Mouse (Mus musculus) telencephalon, adult 2 months (tissue): ENCODE results near the gene Fam207a.

Source experiments
- DNase-seq: peaks from one replicate; pipeline ENCODE4 v3.0.0-alpha.2; 2011; ENCODE audit warnings: low read depth, low spot score

The Fam207a gene

DNA sequence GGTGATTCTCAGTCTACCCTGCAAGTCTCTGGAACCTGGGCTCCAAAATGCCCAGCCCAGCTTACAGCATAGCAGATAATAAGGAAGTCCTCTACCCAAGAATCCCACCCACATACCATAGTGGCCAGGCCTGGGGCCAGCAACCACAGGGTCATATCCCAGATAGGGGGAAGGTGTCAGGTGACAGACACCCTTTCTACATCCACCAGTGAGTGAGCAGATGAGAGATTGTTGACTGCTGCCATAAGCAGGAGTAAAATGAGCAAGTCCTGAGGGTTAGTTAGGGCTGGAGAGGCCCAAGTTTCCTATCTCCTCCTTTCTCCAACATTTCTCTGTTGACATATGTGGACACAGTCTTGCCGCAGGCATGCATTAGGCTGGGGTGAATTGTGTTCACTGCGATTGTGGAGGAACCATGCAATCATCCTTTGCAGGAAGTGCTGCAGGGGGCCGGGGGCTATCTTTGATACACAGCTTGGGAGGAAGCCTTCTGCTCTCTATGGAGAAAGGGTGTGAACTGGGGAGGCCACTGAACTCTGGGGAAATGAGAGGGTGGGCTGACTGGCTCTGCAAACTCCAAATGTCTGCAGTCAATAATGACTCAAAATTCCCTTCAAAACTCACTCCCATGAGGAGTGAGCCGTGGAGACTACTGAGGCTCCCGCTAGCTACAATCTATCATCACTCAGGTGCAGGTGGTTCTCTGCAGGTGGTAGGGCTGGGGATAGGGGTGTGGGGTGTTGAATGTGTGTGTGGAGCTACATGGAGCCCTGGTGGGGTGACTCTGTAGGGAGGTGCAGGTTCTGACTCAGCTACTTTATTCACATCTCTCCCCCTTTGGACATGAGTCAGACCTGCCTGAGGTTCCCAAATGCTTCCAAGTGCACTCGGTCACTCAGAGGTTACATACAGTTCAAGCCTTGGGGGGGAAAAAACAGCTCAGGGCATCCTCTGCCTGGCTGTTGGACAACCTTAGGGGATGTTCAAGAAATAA, 15.7 kb upstream of the Fam207a start:
- DNase-seq, result no peak

DNA sequence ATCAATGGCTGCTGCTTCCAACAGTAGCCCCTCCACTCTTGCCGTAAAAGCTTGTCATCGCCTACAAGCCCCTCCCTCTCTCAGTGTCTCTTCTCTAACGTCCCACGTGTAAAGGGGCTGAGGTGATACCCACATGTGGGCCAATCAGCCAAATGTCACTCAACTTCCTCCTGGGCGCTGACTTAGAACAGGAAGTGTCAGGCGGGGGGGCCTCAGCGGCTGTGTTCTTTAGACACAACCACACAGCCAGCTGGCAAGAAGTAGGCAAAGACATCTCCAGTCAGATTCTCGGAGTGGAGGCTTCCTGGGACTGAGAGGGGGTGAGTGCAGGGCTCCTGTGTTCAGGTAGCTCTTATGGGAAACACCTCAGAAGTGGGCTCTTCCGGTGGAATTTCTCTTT, 14.6 kb upstream of the Fam207a start, which contains the start of gene Itgb2:
TSS of gene Itgb2 (plus strand) at position 113 of the 400 bp plus-strand sequence.
- no peak for DNase-seq

DNA sequence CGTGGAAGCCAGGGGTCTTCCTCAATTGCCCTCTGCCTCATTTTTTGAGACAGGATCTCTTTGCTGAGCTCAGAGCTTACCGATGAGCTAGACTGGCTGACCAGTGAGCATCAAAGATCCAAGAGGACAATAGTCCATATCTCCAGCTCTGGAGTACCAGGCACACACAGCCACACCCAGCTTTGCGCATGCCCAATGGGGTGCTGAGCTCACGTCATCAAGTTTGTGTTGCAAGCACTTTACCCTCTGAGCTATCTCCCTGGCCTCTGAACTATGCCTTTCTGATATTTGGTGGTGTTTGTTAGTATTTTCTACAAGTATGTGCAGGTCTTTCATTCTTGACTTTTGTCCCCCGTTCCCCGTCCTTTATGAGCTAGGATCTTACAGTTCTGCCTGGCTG, 13.0 kb upstream of the Fam207a start:
- DNase-seq, result no peak

DNA sequence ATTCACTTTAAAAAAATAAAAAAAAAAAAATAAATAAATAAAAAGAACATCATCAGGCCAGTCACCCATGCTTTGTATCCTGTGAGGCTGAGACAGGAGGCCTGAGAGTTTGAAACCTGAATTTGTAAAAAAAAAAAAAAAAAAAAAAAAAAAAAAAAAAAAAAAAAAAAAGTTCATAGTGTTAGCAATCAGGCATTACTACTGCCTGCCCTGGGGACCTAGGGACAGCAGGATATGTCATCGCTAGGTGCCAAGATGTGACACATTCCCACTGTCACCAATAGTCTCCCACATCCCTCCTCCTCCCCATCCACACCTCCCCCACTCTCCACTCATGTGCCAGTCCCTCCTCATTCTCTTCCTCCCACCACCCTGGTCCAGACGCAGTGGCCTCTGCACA, 10.9 kb upstream of the Fam207a start:
- DNase-seq, result no peak

DNA sequence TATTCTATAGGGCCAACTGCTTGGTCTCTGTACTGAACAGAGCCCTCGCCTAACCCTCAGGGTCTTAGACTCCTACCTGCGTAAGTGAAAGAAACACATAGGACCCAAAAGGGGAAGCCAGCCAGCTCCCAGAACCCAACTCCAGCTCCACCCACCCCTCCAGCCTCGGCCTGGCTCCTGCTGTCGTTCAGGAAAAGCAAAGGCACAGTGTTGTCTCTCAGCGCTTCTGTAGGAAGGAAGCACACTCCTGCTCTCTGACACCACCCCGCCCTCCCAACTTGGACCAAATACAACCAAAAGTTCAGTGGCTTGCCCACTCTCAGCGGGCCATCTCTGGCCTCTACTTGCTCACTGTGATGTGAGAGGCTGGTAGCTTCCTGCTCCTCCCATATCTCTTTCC, 7.7 kb upstream of the Fam207a start:
- DNase-seq, result no peak

DNA sequence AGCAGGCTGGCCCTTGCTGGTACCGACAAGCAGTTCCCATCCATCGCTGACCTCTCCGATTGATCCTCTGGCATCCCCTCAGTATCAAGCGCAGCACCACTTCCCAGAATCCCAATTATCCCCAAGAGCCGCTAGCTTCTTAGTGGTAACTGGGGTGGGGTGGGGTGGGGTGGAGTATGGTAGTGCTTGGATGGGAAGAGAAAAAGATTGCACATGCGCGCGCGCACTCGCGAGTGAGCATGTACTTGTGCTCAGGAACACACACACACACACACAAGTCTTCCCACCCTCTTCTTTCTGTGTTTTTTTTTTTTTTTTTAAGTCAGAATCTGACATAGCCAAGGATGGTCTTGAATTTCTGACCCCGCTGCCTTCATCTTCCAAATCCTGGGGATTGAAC, 7.2 kb upstream of the Fam207a start:
- DNase-seq, result no peak

DNA sequence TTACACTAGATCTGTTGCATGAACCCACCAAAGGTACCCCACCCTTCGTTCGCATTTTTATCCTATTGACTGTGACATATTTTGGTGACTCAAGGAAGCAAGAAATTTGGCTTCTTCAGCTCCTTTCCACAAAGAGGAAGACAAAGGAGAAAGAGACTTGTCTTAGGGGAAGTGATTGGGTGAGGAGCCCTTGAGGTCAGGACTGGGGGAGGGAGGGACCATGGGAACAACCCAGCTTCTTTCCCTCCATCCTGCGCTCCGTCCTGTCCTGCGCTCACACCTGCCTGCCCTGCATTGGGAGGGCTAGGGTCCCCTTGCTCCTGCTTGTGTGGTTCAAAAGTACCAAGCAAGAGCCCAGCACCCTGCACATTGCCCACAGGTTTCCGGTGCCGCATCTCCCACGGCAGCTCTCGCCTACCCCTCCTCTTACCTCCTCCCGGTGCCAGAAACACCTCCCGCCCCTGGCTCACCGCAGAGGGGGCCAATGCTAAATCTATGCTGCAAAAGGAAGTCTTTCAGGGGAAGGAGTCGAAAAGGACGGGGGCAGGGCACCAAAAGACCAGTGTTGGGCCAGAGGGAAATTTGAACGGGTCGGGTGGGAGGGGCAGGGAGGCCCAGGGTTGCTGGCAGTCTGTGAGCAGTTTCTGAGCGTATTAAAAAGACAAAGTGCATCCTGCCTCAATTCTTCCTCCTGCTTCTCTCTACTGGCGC, 6.6 kb upstream of the Fam207a start:
- DNase-seq, result no peak

DNA sequence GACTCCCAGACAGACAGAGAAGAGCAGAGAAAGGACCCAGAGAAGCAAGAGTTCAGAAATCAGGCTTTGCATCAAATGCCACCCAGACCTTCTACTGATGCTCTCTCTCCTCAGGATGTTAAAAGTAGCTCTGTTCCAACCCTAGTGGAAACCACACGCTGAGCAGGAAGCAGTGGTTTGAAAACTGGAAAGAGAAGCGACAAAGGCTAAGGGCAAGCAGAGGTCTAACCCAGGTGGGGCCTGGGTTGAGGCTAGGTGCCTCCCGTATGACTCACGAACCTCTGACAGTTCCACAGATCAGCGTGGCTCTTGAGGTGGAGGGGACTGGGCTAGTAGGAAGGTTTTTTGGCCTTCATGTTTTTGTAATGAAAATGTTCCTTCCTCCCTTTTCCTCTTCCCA, 4.9 kb upstream of the Fam207a start:
- DNase-seq, result no peak

DNA sequence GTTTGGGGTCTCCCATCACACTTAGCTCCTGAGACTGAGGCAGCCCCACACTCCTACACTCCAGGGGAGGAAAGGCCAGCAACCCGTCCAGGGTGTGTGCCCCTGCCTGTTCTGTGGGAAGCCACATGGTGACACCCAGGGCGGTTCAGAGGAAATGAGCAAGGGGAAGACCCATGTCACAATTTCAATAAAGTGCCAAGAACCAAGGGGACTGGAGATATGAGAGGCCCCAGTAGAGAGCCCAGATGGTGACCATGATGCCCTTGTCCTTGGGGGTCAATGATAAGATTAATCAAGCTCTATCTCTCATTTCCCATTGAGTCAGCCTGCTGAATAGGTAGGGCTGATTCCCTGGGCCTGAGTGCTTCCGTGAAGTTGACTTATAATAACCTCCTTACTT, 3.6 kb upstream of the Fam207a start:
- no peak for DNase-seq

DNA sequence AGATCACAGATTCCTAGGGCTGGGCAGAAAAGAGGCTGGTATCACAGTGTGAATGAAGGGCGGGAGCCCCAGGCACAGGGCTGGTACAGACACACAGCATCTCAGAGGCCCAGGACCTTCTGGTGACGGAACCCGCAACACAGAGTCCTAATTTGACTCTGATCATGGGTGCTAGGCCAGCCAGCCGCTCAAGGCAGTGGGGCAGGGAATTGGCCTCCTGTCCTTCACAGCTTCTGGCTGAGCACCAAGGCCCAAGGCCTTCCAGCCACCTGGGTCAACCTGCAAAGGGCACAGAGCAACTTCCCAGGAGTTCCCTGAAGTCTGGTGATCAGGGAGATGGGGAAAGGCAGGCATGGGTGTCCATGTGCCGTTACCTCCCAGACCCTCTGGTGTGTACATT, 2.2 kb upstream of the Fam207a start:
- DNase-seq, result no peak

DNA sequence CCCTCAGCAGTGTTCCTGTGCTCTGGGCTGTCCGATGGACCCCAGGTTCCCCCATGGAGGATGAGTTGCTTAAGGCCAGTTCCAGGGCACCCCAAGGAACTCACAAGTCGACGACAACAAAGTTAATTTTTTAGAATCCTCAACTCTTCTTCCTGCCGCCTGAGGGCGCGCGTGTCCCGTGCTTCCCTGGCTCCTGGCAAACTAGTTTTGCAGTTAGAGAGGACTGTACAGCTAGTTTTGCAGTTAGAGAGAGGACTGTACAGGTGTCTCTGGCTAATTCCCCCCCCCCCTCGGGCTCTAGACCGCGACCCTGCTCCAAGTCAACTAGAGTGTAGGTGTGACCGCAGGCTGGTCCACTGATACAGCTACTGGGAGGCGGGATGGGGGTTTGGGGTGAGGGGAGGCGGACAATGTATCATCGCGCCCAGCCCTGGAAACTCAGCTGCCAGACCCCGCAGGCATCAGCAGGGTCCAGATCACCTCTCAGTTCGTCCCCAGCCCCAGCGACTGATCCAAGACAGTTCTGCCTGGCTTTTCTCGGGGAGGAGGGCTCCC, 1.6 kb upstream of the Fam207a start:
- DNase-seq, result no peak

DNA sequence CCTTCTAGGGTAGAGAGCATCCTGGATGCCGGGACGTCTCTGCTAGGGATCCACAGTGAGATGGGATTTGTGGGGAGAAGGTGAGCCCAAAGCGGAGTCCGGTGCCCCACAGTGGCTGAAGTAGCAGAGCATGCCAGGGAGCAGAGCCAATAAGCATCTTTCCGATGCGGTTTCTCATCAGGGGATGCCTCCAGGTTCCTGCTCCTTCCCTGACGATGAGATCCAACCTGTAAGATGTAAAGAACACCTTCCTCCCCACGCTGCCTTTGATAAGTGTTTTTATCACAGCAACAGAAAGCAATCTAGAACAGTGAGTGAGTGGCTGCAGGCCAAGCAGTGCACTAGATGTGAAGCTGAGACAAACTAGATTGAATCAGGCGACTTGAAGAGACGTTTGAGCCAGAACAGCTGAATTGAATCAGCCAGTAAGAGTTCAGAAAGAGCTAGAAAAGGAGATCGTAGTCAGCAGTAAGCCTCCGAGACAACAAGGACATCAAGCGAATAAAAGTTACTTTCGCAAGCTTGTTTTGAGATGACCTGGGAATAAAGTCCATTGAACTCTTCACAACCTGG, 880 bp upstream of the Fam207a start:
- DNase-seq, result no peak

DNA sequence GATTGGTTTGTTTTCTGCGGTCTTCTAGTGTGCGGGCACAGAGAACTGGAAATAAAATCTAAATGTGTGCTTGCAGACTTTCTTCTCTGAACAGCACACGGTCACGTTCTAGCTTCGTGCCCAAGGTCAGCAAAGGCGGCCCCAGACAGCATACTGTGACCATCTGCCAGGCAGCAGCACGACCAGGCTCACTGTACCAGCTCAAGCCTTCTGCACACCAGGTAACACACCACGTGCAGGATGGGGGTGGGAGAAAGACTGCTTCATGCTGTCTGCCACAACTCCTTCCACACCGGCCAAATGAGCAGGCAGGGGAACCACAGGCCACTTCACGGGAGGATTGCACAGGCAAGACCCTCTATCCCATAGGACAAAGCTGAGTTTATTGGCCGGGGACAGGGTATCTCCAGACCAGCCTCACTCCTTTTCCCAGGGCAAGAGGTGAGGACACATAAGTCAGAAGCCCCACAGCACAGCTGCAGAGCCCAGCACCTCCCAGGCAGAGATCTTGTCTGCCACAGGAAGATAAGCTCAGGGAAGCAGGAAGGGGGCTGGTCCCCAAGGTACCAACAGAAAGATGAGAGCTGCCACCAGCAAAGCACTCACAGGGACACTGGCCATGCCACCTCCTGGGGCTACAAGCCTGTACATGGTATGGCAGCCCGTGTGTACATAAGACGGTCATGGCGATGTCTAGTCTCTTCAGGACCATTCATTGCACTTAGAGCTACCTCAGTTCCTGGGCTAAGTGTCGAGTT, 5.2 kb downstream of the Fam207a start:
- no peak for DNase-seq

DNA sequence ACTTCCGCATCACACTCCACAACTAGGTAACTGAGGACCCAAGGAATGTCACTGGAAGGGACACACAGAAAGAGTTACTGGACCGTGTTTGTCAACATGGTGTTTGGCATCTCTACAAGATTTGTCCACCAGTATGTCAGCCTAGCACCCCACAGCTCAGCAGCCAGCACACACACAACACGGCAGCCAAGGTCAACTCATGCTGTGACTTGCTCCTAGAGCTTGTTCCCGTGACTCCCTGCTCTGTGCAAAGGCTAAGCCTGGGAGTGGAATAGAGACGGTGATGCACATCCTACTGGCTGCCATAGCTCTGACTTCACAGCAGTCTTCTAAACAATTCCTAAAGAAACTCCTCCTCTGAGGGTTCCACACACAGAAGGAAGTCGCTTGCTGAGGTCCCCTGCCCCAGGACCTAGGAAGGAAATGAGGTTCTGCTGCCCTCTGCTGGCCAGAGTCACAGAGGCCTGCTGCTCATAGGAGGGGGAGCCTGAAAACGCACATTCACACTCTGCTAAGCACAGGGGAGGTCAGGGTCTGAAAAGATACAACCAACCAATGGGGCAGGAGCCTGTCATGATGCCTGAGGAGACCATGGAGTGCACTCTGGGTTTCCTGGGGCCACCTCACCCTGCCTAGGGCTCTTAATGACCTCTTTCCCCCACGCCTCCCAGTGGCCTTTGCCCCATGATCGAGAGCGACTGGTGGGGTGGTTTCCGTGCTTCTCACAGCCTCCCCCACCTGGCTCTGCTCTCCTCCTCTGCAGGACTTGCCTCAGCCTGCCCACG, 6.0 kb downstream of the Fam207a start:
- no peak for DNase-seq

DNA sequence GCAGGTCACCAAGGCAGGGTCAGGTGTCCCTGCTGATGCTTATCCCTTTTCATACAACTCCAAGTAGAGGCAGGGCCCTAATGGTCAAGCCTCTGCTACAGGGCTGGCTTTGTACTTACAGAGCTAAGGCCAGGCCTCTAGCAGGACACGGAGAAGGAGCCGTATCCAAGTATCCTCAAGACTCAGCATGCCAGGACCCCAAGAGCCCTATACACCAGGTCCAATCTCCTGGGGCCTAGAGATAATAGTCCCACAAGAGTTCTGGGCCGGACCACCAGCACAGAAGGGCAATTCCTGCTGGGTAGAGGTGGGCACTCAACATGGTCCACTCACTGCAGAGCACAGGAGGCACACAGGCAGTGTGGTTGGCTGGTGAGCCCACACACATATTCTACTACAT, 6.8 kb downstream of the Fam207a start:
- no peak for DNase-seq

DNA sequence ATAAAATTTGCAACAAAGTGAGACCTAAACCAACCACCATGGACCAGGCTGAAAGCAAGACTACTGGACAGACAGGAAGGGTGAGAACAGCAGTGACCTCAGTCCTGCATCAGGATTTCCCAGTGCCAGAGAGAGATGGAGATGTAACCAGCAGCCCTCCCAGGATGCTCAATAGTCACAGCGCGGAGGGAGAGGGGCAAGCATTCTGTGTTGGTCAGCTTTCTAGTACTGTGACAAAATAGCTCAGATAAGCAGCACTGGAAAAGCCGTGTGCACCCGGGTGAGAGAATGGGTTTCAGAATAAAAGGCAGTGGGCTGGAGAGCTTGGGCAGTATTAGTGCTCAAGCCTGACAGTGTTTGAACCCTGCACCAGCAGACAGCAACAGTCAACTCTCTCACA, 7.8 kb downstream of the Fam207a start:
- DNase-seq, result no peak

DNA sequence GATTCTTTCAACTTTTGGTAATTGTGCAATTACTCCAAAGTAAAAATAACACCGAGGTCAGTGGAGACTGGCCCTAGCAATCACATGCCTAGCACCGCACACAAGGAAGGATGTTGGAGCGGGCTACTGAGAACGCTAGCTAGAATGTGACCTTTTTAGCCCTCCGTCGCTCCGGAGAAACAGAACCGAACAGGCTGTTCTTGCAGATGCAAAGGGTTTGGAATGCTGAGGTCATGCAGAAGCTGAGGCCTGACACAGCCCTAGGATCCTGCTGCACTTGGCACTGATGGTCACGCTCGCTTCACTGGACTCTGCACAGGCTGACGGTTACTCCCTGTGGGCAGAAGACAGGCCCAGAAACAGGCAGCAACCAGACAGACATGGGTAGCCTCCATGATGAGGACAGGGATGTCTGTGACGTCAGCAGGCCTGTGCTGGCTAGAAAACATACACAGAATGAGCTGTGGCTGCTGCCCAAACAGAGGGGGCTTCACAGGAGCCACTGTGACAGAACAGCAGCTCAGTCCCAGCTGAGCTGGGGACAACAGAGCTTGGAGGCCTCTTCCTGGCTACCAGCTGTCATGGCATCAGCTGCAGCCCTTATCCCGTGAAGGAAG, 8.5 kb downstream of the Fam207a start:
- DNase-seq, result no peak

DNA sequence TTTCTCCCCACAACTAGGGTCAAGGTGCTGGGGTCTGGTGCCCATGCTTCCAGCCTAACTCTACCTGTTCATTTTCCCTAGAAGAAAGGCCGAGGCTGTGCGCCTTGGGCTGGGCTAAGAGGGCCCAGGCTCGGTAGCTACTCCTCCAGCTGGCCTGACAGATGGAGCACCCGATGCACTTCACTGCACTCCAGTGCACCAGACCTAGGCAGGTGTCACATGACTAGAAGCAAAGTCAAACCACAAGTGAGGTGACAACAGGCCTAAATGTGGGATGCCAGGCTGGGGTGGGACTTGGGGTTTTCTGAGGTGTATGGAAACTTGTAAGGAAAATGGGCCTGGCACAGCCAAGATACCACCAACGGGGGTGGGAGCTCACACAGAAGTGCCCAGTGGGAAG, 9.1 kb downstream of the Fam207a start:
- no peak for DNase-seq

DNA sequence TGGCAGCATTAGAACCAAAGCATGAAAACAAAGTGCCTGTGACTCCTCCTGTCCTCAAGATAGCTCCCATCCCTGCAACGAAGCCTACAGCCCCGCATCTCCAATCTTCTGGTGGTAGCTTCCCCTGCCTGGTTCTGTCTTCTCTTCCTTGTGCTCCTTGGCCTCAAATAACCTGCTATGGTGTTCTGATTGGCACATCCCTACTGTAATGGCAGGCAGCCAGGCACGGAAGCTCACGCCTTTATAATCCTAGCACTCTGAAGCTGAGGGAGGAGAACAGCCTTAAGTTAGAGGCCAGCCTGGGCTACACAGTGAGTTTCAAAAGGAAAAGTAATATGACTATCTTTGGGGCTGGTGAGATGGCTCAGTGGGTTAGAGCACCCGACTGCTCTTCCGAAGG, 11.4 kb downstream of the Fam207a start:
- no peak for DNase-seq
